Mouse (Mus musculus) liver, adult (tissue): ENCODE results near the gene Hivep2.

Experiments used
- GATA4 ChIP-seq: IDR thresholded peaks from 2 replicates; pipeline ENCODE4 v1.6.1; 2014; ENCODE audit warnings: mild to moderate bottlenecking, low read length; ENCODE audit not compliant: insufficient replicate concordance

Gene Hivep2

DNA sequence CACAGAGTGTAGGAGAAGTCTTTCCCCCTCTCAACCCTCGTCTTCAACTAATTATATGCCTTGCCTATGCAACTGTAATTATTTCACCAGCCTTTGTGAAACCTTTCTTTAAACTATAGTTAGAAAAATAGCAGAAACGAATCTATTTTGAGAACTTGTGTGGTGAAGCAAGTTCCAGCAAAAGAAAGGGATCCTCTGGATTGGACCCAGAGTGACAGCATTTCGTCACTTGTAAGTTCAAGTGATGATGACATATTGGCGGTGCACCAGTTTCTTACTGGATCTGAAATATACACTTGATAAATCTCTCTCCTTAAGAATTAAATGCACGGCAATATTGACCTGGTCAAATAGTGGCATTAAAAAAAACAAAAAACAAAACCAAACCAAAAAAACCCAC lies 136.1 kb downstream of the Hivep2 start:
- no peak for TF ChIP-seq GATA4

DNA sequence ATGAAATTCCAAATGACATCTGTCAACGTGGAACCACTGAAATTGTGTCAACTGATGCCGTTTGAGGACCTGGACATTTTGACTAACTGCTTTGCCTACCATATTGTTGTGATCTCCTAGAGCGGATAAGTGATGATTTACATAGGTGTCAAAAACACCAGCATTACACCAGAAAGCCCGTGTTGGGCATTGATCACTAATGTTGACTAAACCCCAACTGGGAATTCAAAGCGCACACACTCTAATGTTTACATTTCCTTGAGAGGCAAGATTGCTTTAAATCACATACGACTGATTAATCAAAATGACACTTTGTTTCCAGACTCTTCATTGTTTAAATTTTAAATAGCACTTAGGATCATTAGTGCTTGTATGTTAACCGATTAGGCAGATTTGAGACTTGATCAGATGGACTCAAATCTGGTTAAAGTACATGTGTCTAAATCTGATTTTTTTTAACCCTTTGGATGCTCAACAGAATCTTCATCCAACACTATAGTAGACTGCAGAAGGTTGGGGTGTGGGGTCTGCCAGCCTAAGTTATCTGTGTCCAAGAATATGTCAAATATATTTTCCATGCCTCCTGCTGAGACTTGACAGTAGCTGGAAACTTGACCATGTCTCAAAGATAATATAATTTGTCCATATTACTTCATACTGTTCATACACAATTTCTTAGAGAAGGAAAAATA lies 142.3 kb downstream of the Hivep2 start:
- no peak for TF ChIP-seq GATA4

DNA sequence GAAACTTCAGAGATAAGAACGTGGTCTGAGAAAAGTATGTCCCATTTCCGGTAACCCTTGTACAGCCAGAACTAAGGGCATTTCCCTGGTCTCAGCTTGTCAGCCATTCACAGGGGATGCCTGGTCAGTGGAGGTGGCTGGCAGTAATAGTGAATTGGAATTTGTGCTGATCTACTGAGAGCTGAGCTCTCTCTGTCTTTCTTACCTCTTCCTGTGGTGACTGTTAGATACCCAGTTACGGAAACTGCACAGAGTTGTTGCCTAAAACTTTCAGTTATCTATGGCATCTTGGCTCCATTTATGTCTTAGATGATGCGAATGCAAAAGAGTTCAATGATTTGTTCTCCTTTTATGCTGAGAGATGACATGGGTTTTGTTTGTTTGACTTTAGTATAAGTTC lies 150.0 kb downstream of the Hivep2 start:
- no peak for TF ChIP-seq GATA4

DNA sequence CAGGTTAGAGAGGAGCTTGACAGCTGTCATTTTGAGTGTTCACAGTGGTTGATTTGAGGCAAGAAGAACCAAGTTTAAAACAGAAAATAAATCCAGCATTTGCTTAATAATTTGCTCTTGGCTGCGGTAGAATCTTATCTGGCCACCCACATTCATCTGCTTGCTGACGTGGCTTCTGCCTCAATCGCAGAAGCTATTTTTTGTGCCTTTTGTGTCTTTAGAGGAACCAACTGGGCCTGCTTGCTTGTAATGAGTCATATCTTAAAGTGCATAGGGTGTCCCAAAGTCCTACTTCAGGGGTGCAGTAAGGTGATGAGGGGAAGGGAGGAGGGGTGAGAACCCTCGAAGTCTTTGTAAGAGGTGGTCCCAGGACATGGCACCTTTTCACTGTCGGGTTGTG lies 151.1 kb downstream of the Hivep2 start:
- TF ChIP-seq GATA4 = no peak

DNA sequence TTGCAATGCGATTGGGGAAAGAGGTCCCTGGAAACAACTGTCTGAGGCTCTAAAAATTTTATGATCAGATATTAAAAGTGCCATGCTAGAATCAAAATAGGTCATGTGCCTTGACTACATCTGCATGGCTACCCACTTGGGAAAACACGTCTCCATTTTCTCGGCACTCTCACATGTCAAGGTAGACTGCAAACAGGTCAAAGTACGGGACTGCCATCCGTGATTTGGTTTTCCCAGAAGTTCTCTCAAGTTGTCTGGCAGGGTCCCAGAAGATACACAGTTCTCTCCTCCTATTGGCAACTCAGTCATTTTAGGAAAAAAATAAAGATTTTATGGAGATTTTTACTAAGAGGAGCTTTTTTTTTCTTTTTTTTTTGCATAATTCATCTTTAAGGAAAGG lies 153.3 kb downstream of the Hivep2 start:
- no peak for TF ChIP-seq GATA4

DNA sequence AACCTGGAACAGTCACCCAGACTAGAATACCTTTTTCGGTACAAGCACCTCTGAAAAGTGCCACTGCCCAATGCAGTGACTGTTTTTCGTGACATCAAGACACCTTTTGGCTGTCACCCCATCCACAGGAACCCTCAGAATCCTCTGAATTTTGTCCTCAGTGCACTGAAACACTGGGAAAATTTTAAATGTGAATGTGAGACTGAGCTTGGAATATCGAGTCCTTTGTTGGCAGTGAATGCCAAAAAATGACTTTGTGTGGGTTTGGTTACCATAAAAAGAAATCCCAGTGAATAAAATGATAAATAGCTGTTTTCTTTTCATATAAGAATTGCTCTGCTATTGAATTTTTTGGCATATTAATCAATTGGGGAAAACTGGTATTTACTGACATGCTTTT lies 154.6 kb downstream of the Hivep2 start:
- TF ChIP-seq GATA4 = no peak

DNA sequence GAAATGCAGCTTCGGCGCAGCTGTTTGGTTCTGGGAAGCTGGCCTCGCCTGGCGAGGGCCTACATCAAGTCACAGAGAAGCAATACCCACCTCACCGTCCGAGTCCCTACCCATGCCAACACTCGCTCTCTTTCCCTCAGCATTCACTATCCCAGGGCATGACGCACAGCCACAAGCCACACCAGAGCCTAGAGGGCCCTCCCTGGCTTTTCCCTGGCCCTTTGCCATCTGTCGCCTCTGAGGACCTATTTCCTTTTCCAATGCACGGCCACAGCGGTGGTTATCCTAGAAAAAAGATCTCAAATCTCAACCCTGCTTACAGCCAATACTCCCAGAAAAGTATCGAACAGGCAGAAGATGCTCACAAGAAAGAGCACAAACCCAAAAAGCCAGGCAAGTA lies 162.0 kb downstream of the Hivep2 start:
- no peak for TF ChIP-seq GATA4

DNA sequence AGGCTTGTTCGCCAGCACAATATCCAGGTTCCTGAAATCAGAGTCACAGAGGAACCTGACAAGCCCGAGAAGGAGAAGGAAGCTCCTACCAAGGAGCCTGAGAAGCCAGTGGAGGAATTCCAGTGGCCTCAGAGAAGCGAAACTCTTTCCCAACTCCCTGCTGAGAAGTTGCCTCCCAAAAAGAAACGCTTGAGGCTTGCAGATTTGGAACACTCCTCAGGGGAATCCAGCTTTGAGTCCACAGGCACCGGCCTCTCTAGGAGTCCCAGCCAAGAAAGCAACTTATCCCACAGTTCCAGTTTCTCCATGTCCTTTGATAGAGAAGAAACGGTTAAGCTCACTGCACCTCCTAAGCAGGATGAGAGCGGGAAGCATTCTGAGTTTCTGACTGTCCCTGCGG lies 164.4 kb downstream of the Hivep2 start:
- no peak for TF ChIP-seq GATA4

DNA sequence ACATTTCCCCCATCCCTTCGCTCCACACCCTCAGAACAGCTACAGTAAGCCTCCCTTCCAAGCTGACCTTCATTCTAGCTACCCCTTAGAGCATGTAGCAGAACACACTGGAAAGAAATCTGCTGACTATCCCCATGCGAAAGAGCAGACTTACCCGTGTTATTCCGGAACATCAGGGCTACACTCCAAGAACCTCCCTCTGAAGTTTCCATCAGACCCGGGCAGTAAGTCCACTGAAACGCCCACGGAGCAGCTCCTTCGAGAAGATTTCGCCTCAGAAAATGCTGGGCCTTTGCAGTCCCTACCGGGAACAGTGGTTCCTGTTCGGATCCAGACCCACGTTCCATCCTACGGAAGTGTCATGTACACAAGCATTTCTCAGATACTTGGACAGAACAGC lies 165.4 kb downstream of the Hivep2 start:
- TF ChIP-seq GATA4 = no peak

DNA sequence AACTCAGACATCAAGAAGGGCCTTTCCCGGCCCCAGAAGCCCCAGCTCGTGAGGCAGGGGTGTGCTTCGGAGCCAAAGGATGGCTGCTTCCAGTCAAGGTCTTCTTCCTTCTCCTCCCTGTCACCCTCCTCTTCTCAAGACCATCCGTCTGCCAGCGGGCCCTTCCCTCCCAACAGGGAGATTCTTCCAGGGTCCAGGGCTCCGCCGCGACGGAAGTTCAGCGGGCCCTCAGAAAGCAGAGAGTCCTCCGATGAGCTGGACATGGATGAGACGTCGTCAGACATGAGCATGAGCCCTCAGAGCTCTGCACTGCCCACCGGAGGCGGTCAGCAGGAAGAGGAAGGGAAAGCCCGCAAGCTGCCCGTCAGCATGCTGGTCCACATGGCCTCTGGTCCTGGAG lies 166.2 kb downstream of the Hivep2 start:
- no peak for TF ChIP-seq GATA4

DNA sequence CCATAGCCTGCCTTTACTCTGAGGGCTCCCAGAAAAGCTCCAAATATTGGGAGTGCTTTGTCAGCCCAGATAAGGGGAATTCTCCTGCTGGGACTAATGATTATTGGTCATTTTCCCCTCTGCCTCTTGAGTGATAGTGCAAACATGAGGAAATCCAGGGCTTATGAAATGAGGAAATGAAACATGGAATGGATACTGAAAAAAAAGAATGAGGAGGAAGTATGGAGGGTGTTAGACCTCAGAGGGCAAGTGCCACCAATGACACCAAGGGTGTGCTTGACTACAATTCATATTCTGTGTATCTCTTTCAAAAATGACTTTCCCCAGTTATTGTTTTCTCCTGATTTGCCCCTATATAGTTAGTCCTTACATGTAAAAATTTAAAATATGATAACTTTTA lies 167.1 kb downstream of the Hivep2 start:
- TF ChIP-seq GATA4 = no peak

DNA sequence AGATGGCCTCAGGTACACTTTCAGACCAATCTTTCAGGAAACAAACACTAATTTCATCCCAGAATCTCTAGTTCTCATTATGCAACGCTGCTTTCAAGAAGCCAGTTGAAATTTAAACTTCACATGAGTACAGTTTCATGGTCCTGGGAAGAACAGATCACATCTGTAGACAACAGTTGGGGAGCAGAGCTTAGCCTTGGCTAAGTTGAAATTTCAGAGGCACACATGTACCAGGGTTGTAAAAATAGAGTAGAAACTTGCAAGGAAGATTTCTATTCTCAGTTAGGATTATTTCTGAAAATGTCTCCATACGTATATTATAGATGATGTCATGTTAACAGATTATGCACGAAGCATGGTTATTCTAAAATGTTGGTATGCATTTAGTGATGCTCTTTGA lies 172.8 kb downstream of the Hivep2 start:
- TF ChIP-seq GATA4 = no peak

DNA sequence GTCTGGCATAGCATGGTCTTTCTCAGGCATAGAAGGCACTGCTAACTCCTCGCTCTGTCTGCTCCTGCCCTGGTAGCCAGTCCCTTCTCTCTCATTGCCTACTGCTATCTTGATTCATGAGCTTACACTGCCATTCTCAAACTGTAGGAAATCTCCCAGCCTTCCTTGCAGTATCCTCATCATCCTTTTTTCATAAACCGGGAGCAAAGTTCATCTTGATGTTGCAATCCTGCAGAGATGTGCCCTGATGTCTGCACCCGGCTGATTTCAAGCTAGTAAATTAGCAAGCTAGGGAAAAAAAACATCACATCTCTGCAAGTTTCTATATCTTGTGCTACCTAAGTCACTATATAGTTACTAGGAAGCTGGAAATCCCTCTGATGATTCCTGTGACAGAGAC lies 179.0 kb downstream of the Hivep2 start:
- TF ChIP-seq GATA4 = no peak

DNA sequence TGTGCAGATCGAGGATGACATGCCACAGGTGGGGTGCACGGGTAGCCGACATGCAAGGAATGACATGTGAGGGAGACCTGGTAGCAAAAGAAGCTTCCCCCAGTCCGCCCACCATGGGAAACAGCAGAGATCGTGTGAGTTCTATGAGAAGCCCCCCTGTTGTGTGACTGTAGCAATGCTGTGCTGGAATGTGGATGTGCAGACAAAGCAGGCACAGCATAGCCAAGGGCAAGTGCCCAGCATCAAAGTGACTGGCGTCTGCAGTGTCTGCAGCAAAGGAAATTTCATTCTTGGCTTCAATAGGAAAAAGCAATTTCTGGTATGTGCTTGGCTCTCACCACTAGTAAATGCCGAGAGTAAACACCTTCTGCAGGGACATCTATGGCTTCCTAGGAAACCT lies 199.0 kb downstream of the Hivep2 start:
- TF ChIP-seq GATA4 = no peak

DNA sequence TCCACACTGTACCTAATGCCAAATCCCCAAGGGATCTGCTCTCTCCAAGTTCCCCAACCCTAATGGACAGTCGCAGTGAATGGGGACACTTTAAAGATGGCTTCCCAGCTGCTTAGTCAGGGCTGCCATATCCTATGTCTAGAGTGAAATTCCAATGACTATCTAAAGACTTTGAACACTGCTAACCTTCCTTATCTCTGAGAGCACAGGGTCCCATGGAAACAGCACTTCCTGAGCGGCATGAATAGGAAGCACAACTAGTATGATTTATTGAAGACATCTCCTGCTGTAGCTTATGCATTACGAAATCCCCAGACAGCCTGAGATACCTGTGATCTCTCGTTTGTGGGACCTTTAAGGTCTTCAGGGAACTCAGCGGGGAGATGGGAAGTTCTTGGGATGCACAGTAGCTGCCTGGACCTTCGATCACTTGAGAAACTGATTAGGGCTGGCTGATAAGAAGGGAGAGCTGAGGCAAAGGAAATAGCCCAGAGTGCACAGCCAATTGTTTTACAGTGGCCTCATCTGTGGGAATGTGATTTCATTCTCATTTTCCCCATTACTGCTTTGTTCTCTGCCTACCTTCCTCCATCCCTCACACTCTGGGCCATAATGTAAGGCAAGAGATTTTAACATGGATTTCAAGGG lies 202.4 kb downstream of the Hivep2 start:
- TF ChIP-seq GATA4 = peak; percentile 80; the same call in 1 of the 2 replicates

DNA sequence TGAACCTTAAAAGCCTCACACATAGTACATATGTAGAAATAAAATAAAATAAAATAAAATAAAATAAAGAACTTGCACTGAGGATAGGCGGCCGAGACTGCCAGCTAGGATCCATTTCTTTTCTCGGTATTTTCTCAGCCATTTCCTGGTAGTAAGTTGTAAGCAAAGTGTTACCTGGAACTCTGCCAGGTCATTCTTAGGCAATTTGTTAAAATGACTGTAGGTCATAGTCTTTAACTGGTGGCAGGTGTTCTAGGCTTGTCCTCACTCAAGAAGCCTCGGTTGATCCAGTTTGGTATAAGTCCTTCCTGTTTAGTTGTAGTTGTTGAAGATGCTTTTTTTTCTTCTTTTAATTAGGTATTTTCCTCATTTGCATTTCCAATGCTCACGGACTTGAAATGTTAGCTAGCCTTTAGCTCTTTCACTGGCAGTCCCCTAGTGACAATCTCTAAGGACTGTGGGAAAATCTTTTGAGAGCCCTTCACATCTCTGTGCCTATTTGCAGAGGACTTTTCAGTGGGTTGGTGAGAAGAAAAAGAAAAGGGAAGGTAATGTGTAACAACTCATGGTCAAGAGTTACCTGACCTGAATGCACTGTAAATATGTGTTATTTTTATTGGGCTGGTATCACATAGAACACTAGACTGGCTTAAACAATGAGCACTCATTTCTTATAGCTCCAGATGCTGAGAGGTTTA lies 203.1 kb downstream of the Hivep2 start:
- TF ChIP-seq GATA4 = no peak
